Mouse (Mus musculus): ENCODE measurements around the gene Ano8.

The Ano8 gene

DNA sequence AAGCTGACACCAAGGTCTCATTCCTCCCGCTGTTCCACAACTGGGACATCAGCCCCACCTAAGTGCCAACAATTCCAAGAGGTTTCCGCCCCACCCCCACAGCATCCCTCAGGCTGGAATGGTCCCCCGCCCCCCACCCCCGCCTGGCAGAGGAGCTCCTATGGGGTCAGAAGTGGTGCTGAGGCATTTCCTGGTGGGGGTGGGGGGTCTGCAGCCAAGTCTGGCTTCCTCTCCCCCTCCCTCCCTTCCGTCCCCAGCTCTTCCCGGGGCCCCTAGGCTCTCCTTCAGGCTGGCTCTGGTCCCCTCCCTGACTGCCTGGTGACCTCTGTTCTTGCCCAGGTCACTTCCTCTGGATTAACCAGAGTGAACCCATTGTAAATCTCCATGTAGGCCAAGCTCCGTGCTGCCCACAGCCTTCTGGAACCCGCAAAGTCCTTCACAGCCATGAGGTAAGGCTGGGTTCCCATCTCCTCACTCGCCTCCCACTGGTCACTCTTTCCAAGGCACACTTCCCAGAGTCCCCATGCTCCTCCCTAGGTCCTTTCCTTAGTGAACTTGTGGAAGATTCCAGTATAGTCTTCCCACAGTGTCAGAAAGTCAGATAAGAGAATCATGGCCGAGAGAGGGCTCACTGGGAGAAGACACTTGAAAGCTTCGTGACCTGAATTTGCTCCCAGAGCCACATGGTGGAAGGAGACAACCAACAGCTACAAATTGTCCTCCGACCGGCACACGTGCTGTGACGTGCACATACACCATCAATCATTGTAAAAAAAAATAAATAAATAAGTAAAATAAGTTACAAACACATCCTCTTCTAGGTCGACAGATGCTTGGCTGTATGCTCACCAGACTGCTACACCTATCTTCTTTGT, 13.3 kb upstream of the Ano8 start:
- peak; percentile 72 to 80 for DNase-seq

DNA sequence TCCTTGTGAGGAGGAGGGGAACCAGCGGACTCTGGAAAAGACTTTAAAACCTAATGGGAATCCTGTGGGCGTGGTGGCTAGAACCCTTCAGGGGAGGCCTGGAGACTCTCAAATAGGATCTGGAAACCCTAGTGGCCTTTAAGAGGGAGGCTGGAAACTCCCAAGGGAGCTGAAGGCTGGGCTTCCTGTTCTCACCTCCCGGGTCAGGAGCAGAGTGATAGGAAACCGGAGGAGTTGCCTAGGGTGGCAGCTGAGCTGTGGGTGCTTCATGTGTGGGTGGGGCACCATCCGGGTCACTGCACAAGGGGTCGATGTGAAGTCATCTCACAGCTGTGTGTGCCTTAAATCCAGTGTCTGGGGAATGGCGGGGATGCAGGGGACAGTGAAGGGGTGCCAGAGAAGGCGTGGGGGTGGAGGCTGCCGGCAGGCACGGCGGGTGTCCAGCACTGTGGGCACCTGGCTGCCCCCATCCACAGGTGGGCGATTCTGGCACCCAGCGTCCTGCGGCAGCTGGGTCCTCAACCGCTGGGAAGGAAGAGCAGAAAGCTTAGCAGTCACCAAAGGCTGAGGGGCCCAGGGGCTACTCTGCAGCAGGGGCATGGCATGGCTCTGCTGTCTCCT, 12.2 kb upstream of the Ano8 start:
- peak; percentile 58 to 75 for DNase-seq

GRCm38 (mm10) chr8:71497077-71497645, 11.4 kb upstream of the Ano8 start:
- no peak for DNase-seq

- DNase-seq = peak; percentile 96
Observed at GRCm38 (mm10) chr8:71496481-71496880, 10.7 kb upstream of the Ano8 start.

- peak in 1 of 2 experiments; percentile 51 for DNase-seq
Observed at GRCm38 (mm10) chr8:71495811-71496210, 10.0 kb upstream of the Ano8 start.

DNA sequence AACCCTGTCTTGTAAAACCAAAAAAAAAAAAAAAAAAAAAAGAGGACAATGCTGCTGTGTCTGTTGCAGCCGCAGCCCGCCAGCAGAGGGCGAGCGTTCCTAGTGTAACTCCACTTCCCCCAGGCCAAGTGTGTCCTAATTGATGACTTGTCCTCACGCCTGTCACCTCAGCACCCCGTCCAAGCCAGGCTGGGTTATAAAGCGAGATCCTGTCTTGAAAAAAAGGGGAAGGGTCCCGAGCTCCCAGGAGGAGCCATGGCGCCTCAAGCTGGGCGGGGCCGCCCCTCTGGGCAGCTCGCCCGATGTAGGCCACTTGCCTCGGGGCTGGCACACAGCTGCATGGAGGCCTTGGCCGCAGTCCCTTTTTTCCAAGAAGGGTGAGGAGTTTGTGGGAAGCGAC, 9.3 kb upstream of the Ano8 start:
- DNase-seq = peak; percentile 92 to 94

DNA sequence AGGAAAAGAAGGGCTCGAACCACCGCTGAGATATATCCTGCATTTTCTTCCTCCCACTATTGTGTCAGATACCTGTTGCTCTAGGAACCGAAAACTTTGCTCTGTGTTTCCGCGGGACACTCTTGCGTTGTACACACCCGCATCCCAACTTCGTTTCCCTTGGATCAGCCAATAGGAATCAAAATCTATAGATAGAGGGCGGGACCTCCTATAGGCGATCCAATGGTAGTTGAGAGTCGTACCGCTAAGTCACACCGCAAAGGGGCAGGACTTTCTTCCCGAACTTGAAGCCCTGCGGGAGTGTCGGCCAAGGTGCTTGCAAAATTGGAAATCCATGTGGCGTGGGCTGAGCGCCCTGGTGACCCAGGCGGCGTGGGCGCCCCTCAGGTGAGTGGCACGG, 2.7 kb upstream of the Ano8 start:
- peak; percentile 90 to 92 for DNase-seq

DNA sequence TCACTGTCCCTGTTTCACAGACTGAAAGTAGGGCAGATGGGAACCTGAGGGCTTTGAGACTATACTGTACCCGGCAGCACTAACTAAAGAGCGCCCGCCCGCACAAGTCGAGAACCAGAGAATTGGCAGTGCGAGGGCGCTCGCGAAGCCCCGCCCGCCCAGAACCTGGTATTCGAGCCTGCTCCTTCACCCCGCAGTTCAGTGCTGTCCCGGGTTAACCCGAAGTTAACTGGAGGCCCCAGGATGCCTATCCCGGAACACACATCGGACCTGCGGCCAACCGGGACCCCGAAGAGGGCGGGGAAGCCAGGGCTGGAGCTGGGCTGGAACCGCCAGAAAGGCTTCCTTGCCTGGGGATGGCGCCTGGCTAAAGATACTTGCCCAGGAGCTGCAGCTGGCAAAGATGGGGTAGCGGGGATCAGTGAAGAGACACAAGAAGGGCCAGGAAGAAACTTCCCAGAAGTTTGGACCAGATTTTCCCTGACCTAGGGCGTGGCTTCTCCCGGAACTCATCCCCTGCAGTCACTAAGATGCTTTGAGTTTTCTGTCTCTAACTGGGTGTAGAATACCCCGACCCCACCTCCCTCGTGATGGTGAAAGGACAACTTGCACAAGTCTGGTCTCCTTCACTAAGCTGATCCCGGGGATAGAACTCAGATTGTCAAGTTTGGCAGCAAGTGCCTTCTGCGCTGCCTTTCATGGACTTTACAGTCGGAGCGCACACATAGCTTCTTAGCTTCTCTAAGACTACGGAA, 2.1 kb upstream of the Ano8 start, which contains the start of gene Gtpbp3:
Gtpbp3 (plus strand) TSS at position 413 of the 755 bp plus-strand sequence.
- DNase-seq = peak; percentile 84 to 91

DNA sequence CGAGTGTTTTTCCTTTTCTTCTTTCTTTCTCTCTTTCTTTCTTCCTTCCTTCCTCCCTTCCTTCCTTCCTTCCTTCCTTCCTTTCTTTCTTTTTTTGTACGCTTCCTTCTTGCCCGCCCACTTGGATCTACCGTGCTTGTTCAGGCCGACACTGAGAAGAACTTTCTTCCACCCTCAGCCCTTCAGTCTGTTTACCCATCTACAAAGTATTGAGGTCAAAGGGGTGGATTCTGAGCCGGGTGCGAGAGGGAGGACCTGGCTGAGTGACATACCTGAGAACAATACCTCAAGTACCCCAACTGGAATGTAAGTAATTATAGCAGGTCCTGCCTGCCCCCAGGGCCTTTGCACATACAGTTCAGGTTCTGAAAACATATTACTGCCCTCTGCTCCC, 370 bp upstream of the Ano8 start:
- no peak for DNase-seq

GRCm38 (mm10) chr8:71484736-71485135, 1.0 kb downstream of the Ano8 start:
- no peak for DNase-seq

DNA sequence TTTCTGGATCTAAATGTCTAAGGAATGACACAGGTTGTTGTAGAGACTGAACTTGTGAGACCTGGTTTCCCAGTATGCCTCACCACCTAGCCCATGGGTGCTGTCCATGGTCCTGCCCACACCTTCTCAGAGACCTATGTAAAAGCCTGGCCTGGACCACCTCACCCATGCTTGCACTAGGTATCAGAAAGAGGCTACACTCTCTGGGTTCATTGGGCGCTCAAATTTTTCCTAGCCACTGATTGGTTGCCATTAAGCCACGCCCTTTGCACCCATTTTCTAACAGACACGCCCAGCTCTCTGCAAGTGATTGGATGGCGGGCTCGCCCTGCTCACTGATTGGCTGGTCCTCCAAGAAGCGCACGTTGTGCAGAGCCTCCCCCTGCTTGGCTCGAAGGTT, 1.8 kb downstream of the Ano8 start:
- peak; percentile 85 to 89 for DNase-seq

GRCm38 (mm10) chr8:71478943-71479342, 6.8 kb downstream of the Ano8 start:
- DNase-seq = no peak

DNA sequence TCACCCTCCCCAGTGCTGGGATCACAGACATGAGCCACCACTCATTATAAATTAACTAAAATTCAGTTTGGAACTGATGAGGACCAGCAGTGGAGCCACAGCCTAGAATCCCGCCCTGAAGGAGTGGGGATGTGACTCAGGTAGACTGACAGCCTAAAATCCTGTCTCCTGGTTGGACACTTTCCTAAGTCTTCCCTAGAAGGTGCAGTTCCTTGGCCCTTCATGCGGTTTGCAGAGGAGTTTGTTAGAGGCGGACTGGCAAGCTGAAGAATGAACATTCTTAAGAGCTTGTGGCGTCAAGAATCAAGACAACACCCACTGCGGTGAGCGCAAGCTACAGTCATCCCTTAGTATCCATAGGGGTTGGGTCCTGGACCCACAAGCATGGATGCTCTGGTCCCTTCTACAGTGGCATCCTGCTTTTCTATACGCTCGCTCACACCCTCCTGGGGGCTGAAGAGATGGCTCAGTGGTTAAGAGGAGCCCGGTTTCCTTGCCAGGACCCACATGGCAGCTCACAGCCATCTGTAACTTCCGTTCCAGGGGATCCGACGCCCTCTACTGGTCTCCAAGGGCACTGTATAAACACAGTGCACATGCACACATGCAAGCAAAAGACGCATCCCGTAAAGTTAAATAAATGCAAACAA, 8.4 kb downstream of the Ano8 start:
- DNase-seq = peak in 1 of 2 experiments; percentile 57

GRCm38 (mm10) chr8:71476099-71476940, 9.4 kb downstream of the Ano8 start:
- peak; percentile 87 to 92 for DNase-seq

- no peak for DNase-seq
Observed at GRCm38 (mm10) chr8:71475702-71476075, 10.1 kb downstream of the Ano8 start.

- peak in 1 of 2 experiments; percentile 5 for DNase-seq
Observed at GRCm38 (mm10) chr8:71474785-71475701, 10.7 kb downstream of the Ano8 start.

GRCm38 (mm10) chr8:71474344-71474743, 11.4 kb downstream of the Ano8 start:
- DNase-seq = no peak

GRCm38 (mm10) chr8:71472601-71473386, 13.0 kb downstream of the Ano8 start:
- DNase-seq = no peak

DNA sequence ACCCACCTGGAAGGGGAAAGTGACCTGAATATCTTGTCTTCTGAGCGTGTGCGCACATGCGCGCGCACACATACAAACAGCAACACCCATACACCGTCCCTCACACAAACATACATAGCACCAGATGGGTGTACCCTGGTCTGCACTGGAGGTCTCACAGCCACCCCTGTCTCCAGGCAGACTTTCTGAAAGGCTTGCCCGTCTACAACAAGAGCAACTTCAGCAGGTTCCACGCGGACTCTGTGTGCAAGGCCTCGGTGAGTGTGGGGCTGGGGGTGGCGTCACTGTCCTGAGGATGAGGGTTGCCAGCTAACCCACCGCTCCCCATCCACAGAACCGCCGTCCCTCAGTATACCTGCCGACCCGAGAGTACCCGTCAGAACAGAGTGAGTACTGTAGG, 13.9 kb downstream of the Ano8 start:
- no peak for DNase-seq

- DNase-seq = no peak
Observed at GRCm38 (mm10) chr8:71470913-71471255, 14.9 kb downstream of the Ano8 start.

All from kidney, postnatal 4 days (tissue).